Mouse (Mus musculus) urinary bladder, postnatal 4 days (tissue): ENCODE data around the gene Alg5.
A peak's percentile ranks its signal among the peaks of the same experiment; 100 is the strongest.
"Not testable (repeated sequence)": the region's sequence is repeated elsewhere in the genome, so short reads cannot be mapped to it uniquely, and the experiment has no call there.

ENCODE experiments used
- DNase-seq, 2 experiments: peaks; one replicate each; pipeline ENCODE4 v3.0.0; 2021 to 2022; ENCODE audit warnings: low spot score in 2 of 2

Alg5 gene

DNA sequence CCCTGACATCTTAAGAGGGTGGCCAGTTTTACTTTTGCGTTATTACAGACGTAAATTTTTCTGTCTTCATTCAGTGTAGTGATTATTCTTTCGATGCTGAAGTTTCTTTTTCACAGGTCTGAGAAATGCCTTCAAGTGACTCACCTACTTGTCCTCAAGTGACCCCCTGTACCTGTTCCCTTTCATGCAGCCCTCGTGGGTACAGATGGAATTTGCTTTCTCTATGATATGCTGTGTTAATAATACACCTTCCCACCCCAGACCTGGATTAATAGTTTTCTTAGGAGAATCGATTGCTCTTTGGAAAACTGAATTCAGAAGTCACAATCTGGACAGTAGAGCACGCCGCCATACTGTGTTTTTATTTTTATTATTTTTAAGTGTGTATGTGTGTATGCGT is 2.0 kb downstream of the Alg5 start:
- no peak for DNase-seq

DNA sequence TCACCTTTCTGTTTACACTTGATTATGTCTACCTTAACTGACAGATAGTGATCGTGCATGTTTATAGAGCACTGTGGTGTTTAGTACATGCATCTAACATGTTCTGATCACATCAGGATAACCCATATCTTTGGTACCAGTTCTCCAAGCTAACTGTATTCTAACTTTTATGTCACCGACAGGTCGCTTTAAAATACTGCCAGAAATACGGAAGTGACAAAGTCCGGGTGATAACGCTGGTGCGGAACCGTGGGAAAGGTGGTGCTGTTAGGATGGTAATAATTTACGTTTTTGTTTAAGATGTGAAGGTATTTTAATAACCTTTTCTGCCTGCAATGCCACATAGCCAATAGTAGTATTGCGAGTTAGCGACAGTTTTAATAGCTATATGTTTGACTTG is 6.6 kb downstream of the Alg5 start:
- no peak for DNase-seq

DNA sequence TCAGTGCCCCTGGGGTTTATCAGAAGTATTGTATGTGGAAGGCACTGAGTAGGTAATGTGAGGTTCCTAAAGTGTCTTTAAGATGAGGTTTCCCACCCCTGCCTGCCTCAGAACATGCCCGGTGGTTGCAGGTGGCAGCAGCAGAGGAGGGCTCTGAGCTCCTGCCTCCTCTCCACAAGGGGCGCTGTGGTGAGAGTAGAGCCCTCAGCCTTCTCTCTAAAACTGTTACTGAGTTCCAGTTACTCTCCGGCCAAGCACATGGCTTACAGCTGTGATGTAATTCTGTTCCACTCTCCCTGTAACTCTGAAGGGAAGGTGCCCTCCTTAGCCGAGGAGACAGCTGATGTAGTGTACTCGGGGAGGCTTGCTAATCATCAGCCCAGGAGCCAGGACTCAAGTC is 10.5 kb downstream of the Alg5 start:
- DNase-seq, result no peak

DNA sequence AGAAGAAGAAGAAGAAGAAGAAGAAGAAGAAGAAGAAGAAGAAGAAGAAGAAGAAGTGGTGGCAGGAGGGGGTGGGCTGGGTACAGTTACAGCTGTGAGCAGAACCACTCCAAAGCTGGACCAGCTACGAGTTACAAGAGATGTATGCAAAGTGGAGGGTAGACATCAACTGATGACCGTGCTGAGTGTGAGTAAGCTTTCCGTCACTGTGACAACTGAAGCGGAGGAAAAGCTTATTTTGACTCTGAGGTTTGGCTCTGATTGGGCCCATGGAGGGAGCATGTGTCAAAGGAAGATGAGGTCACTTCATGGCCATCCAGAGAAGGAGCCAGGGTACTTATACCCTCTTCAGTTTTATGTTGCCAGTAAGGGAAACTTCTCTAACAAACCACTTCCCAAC is 18.1 kb downstream of the Alg5 start:
- no peak for DNase-seq

DNA sequence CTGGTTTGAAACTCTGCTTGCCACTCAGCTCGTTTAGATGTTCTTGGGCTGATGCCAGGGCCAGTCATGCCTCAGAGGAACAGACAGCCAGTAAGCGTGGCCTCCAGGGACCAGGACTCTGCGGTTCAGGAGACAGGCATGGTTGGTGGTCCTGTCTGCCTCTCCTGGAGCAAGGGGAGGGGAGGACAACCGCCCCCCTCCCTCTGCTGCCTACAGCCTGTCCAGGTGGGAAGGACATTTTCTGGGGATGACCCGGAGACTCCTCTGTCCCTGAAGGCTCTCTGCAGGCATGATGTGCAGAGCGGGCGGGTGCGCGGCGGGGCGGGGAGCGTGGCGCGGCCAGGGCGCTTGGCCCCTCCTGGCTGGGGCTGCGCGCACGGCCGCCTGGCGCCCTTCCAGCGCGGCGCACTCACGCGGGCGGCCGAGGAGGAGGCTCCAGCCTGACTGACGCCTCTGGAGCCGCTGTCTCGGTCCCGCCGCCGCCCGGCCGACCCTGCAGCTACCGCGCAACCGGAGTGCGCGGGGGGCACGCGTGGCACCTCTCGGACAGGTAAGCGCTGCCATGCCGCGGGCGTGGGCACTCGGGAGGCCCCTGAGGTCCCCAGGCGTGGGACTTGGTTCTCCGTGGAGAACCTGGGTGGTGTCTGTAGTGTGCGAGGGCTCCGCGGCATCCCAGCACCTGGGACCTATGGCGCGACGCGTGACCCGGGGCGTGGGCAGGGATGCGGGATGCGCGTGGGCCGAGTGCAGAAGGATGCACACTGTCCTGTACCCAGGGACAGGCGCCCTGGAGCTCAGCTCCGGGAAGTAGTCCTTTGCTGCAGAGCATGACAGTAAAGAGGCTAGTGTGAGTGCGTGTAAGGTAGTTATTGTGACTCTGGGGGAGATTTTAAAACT is 20.1 kb downstream of the Alg5 start, which contains the start of gene Smad9:
Gene Smad9, plus strand, starts transcription at position 438 of the 897 bp plus-strand sequence.
- peak; percentile 65 to 69 for DNase-seq

DNA sequence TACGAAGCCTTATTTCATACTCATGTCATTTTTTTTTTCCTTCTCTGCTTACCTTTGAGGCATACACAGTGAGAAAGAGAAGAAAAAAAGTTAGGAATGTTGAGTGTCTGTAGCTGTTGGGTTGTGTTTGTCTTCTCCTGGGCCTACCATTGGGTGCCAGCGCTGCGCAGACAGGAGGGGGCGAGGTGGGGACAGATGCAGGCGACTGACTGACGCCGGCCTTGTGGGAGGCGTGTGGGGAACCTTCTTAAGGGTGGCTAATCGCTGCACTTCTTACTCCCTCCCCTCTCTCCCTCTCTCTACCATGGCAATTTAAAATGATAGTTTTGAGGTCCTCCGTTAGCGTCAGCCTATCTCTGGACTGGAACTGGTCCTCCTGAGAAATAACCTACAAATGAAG is 20.7 kb downstream of the Alg5 start:
- no peak for DNase-seq

DNA sequence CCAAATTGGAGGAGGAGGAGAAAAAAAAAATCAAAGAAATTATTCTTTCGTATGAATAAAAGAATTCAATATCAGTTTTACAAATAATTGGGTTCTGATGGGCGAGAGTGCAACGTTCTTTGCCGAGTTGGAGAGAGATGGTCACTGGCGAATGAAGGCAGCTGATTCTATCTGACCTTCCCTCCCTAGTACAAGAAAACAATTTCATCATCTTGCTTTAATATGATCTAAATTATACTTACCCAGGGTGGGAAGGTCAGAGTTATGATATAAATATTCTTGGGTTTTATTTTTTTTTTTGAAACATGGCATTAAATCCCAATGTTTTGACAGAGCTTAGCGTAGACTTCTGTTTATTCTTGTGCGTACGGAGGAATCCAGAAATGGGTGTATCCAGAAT is 22.1 kb downstream of the Alg5 start:
- no peak for DNase-seq

DNA sequence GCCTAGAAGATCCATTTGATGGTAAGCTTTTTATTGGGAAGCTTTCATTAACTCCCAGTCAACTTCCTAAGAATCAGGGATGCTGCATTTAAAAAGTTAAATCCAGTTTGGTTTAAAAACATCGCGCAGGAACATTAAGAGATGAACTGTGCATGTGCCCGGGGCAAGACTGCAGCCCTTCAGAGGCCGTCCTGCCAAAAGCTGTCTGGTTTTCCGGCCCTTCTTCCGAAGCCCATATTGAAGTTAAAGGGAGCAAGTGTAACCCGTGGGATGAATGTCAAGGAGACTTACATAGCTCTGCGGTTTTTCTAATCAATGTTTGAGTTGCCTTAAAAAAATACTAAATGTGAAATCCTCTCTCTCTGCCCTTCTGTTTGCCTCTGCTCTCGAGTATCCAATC is 23.9 kb downstream of the Alg5 start:
- DNase-seq, result no peak

DNA sequence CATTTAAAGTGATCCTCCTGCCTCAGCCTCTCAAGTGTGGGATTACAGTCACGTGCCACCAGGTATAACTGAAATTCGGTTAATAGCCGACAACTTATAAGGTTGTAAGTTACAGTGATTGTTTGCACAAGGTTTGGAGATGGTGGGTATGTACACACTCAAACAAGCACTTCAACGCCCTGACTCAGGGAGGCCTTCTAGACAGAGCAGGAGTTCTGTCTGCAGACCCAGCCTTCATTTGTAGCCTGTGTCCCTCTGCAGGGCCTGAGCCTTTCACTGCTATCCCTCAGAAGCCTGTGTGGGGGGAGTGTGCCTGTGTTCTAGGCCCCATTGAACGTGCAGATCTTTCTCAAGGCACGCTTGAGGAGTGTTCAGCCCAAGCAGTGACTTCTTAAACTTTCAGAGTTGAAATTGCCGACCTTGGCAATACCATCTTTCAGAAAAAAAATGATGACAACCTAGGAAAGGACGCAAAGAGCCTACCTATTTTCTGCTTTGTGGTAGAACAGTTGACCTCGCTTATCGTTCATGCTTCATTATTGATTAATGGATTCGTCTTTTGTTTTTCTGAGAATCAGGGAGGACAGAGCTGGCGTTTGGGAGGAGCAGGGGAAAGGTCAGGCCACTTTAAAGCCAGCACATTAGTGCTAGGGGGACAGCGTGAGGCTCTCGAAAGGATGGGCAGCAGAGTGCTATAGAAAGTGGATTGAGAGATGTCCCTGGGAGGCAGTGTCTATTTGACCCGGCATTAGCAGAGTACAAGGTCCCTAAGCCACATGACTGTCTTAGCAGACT is 25.2 kb downstream of the Alg5 start:
- no peak for DNase-seq

DNA sequence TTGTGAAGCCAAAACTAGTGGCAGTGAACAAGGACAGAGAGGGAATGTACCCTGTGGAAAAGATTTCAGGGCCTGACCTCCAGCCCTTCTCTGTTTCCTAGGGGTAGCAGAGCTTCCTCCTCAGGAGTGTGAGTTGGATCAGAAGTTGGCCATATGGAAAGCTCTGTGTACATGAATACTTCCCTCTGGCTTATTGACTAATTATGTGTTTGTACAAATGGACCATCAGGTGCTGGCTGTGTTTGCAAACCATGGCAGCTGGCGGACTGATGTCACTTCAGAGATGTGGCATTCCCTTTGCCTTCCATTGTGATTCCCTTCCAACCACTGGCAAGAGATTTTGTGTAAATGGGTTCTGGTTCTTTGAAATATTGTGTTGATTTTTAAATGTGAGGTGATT is 25.9 kb downstream of the Alg5 start:
- DNase-seq, result no peak

DNA sequence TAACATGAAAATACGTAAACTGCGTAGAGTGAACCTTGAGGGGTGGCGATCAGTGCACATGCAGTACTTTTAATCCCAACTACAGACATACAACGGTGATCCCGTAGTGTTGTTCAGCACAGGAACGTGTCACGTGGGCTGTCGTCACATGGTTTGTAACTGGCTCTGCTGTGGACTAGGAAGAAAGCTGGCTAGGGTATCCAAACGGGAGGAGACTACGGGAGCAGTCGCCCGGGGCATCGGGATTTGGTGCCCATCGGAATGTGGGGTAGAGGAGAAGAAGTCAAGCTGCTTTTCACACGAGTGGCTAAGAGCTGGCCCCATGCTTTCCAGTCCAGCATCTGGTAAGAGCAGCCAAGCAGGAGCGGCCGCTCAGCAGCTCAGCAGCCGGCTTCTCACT is 29.1 kb downstream of the Alg5 start:
- no peak for DNase-seq

DNA sequence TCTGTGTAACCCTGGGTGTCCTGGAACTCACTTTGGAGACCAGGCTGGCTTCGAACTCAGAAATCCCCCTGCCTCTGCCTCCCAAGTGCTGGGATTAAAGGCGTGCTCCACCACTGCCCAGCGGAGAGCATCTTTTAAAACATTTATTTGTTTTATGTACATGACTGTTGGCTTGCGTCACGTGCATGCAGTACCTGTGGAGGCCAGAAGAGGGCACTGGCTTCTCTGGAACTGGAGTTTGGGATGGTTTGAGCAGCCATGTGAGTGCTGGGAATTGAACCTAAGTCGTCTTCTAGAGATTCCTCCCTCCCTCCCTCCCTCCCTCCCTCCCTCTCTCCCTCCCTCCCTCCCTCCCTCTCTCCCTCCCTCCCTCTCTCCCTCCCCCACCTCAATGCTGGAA is 30.2 kb downstream of the Alg5 start:
- not testable (repeated sequence) for DNase-seq

DNA sequence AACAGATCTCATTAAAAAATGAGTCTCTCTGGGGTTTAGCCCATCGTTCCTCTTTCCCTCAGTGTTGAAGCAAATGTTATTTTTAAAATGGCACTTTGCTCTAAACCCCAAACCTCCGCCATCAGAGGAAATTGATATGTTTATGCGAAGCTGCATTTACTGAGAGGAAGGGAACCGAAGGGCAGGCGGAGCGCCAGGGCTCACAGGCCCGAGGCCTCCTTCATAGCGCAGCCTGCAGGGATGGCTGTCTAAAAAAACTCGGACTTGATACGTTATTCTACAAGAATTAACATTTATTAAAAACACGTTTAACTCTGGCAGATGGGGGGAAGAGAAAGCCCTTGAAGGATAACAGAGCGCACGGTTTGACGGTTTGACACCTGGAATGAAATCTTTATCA is 30.7 kb downstream of the Alg5 start:
- no peak for DNase-seq

DNA sequence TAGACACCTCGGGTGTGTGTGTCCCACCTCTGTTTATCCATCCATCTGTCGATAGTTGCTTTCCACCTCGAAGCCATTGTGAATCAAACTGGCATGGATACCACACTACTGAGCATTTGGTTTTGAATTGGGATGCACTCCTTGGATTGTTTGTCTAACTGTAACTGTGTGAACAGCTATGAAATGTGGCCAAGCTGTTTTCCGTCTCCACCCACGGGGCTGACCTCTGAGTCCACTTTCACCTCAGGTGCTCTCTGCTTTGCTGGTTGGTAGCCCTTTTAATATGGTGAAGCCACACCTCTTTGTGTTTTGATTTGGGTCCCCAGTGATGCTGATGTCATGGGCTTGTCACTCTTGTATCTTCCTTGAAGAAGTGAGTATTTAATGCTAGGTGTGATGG is 31.5 kb downstream of the Alg5 start:
- DNase-seq, result no peak

DNA sequence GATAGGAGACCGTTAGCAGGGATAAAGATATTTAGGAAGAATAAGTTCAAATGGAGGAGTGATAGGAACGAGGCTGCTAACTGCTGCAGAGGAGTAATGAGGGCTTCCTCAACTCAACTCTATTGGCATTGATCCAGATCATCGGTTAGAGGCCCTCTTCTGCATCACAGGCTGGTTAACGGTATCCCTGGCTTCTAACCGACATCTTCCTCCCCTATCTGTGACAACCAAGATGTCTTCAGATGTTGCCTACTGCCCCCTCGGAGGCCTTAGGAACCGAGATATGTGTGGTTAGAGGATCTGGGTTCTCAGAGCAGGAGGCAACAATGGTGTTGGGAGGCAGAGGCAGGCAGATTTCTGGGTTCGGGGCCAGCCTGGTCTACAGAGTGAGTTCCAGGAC is 33.3 kb downstream of the Alg5 start:
- DNase-seq, result no peak

DNA sequence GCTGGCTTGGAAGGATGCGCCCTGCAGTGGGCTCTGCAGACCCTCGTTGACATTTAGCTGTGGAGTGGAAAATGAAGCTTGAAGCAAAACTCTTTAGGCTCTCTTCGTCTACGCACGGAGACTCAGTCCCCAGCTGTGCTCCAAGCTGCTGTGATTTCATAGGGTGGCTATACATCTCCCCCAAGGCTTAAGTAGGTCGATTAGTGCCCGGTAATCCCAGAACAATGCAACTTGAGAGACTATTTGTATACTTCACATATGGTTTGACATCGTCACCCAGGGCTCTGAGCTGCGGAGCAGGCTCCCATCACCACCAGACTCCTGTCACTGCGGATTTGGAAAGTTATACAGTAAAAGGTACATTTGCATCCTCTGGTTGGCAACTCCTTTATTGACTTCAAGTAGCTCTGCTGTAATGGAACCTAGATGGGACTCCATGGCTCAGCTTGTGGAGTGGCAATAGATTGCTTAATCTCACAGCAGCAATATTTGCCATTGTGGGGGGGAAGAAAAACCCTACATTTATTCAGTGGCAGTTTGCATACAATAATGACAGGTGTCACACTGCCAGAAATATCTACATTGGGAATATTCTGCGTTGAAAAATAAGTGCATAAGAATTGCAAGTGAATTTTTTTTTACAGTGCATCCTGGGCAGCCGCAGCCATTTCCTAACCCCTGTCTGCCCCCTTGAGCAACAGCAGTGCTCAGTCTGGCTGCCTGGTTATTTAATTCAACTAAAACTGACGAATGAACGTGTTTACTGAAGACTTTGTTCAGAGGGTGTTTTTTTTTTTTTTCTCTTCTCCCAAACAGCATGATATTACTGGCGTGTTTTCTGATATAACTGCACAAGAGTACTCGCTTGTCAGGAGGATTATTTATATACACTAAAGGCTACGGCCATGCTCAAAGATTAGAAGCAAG is 34.3 kb downstream of the Alg5 start:
- no peak for DNase-seq

DNA sequence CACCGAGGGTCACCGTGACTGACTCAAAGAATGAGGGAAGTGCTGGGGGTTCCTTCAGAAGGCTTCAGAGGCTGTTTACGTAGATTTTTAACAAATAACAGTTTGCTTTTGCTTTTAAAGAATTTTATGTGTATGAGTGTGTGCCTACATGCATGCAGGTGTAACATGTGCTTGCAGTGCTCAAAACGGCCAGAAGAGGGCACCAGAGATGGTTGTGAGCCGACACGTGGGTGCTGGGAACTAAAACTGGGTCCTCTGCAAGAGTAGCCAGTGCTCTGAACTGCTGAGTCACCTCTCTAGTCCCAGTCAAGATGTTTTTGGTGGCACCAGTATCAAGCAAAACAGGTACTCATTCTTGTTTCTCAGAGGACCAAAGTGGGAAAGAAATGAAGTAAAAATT is 38.3 kb downstream of the Alg5 start:
- DNase-seq, result no peak

DNA sequence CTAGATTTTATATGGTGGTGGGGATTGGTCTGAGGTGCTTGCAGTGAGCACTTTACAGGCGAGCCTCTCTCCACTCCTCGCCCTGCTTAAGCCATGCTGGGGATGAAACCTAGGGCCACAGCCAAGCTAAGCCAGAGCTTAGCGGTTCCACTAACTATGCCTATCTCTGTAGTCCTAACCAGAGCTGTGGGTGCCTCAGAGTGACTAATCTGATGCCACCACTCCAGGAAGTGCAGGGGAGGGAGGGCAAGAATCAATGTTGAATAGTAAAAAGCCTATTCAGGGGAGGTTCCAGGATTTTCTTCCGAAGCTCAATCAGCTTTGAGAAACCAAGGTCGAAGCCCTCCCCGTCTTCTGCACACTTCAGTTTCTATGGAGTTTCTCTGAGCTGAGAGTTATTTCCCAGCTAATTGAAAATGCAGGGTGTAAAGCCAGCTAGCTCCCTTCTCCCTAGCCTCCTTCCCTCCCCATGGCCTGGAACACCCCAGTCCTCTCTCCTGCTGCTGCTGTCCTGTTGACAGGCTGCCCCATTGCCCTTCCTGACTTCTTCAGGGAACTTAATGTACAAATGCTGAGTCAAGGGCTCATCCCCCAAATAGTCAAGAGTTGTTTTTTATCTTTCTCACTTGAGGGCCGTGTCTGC is 40.8 kb downstream of the Alg5 start:
- no peak for DNase-seq

DNA sequence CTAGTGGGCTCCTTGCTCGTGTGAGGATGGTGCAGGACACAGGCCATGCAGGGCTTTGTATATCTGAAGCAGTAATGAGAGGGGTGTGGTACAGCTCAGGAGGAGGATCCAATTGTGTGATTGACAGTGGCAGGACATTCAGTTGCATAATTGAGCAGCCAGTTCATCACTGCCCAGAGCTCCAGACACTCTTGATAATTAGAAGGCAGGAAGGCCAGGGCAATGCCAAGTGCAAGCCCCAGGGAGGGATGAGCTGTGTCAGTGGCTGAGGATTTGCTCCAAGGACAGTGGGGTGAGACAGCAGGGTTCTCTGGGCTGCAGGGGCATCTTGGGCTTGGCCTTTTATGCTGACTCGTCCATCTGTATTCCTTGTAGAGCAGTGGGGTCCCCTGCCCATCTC is 55.3 kb downstream of the Alg5 start:
- DNase-seq, result no peak

DNA sequence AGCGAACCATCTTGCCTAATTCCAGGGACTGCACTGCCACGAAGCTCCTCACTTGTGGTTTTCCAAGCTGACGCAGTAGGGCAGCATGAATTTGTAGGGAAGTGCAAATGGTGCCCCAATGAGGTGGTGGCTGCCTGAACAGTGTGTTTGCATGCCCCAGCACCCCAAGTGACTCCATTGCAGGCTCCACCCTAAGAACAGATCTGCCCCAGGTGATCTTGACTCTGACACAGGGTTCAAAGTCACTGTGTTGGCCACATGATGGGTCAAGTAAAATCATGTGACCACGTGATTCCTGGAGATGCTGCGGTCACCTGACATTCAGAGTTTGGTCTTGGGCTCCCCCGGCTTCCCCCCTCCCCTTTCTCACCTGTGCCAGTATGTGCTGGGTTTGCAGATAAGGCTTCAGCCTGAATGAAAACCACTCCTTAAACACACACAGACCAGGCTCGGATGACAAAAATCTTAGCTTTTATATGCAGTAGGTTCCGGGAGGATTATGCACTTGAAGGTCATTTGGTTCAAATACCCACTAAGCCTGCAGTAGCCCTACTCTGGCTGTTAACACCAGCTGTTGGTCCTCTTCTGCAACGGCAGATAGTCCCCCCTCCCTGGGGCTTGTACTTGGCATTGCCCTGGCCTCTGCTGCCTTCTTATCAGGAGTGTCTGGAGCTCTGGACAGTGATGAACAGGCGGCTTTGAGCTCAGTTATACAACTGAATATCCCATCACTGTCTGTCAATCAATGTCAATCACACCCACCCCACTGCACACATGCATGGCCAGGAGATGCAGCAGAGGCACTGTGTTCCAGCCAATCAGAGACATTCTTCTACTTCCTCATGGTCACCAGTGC is 56.7 kb downstream of the Alg5 start:
- DNase-seq, result no peak

DNA sequence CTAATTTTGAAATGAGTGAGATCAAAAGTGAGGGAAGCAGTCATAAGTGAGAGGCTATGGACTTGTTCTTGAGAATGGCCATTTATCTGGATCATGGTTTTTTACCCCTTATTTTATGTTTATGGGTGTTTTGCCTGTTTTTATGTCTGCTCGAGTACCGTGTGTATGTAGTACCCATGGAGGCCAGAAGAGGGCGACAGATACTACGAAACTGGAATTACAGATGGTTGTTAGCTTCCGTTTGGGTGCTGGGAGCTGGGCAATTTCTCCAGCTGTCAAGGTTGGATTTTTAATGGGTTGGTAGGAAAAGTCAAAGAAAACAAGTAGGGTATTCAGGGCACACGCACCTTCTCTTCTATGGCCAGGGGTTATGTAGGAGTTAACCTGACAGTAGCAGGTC is 58.4 kb downstream of the Alg5 start:
- no peak for DNase-seq
